Mouse (Mus musculus): ENCODE measurements around the gene Tbc1d24. TPM values are rescaled to one million over a fixed set of nuclear protein-coding genes. Genes with fewer than 3 reads are reported as not detected.

Tbc1d24 gene
- polyA plus RNA-seq, 1 experiment, result 4.3 TPM

GRCm38 (mm10) chr17:24193268-24193667 is 12.1 kb downstream of the Tbc1d24 start:
- no peaks in the 10 kb centered on the region for H3K27me3 ChIP-seq (ENCODE audit: control insufficient read depth, insufficient read depth, insufficient read length)
- TF ChIP-seq TCF12 (IDR thresholded peaks at IDR 0.05; ENCODE audit: insufficient read depth, poor library complexity, severe bottlenecking) (no peak), USF1 (IDR thresholded peaks at IDR 0.05; ENCODE audit: low read depth) (no peak), MAX (IDR thresholded peaks at IDR 0.05; ENCODE audit: low read depth) (no peak), MYOG (IDR thresholded peaks at IDR 0.05; ENCODE audit: control insufficient read depth in 1 of 3, insufficient read depth in 1 of 3, insufficient read length in 2 of 3, low read depth in 2 of 3) (no peak)
- no peak overlapping the region for H3K4me3 ChIP-seq
- no peaks in the 10 kb centered on the region for H3K36me3 ChIP-seq (ENCODE audit: control insufficient read depth, insufficient read depth)
- H3K79me2 ChIP-seq (ENCODE audit: control insufficient read depth, insufficient read depth), result no peaks in the 10 kb centered on the region
- no peak overlapping the region for H3K4me2 ChIP-seq (ENCODE audit: low read depth)
- no peak overlapping the region for H3ac ChIP-seq (ENCODE audit: control insufficient read depth, insufficient read length)

GRCm38 (mm10) chr17:24192848-24193247 is 12.5 kb downstream of the Tbc1d24 start:
- Histone ChIP-seq H3K27me3 (ENCODE audit: control insufficient read depth, insufficient read depth, insufficient read length) (no peaks in the 10 kb centered on the region), H3ac (ENCODE audit: control insufficient read depth, insufficient read length) (no peak overlapping the region), H3K4me3 (no peak overlapping the region), H3K79me2 (ENCODE audit: control insufficient read depth, insufficient read depth) (no peaks in the 10 kb centered on the region), H3K4me2 (ENCODE audit: low read depth) (no peak overlapping the region), H3K36me3 (ENCODE audit: control insufficient read depth, insufficient read depth) (no peaks in the 10 kb centered on the region)
- TF ChIP-seq TCF12 (IDR thresholded peaks at IDR 0.05; ENCODE audit: insufficient read depth, poor library complexity, severe bottlenecking) (no peak), CEBPB (IDR thresholded peaks at IDR 0.05; ENCODE audit: insufficient read depth, poor library complexity, severe bottlenecking) (no peak), MYOG (IDR thresholded peaks at IDR 0.05; ENCODE audit: control insufficient read depth in 1 of 3, insufficient read depth in 1 of 3, insufficient read length in 2 of 3, low read depth in 2 of 3) (no peak)

GRCm38 (mm10) chr17:24191481-24191880 is 13.9 kb downstream of the Tbc1d24 start:
- H3K4me3 ChIP-seq, result no peak overlapping the region

GRCm38 (mm10) chr17:24190934-24191333 is 14.4 kb downstream of the Tbc1d24 start:
- H3ac ChIP-seq (ENCODE audit: control insufficient read depth, insufficient read length), result no peak overlapping the region
- TF ChIP-seq E2F4 (IDR thresholded peaks at IDR 0.05; ENCODE audit: insufficient read depth), result no peak
- TF ChIP-seq POLR2AphosphoS2 (IDR thresholded peaks at IDR 0.05; ENCODE audit: insufficient read length, low read depth), result no peak
- TF ChIP-seq SRF (IDR thresholded peaks at IDR 0.05; ENCODE audit: control insufficient read depth, insufficient read length, low read depth), result no peak
- no peak for TF ChIP-seq TCF12 (IDR thresholded peaks at IDR 0.05; ENCODE audit: insufficient read depth, poor library complexity, severe bottlenecking)
- no peak for TF ChIP-seq MYOD1 (IDR thresholded peaks at IDR 0.05; ENCODE audit: control insufficient read depth in 1 of 3, insufficient read length in 2 of 3, low read depth in 2 of 3)
- TF ChIP-seq REST (IDR thresholded peaks at IDR 0.05; ENCODE audit: insufficient read depth, insufficient read length), result no peak
- TF ChIP-seq POLR2A (IDR thresholded peaks at IDR 0.05; ENCODE audit: insufficient read length, low read depth), result no peak
- no peak for TF ChIP-seq USF1 (IDR thresholded peaks at IDR 0.05; ENCODE audit: low read depth)
- TF ChIP-seq TCF3 (IDR thresholded peaks at IDR 0.05; ENCODE audit: insufficient read length, low read depth), result no peak
- TF ChIP-seq MYOG (IDR thresholded peaks at IDR 0.05; ENCODE audit: control insufficient read depth in 1 of 3, insufficient read depth in 1 of 3, insufficient read length in 2 of 3, low read depth in 2 of 3), result no peak
- H3K27me3 ChIP-seq (ENCODE audit: control insufficient read depth, insufficient read depth, insufficient read length), result no peaks in the 10 kb centered on the region

More at GRCm38 (mm10) chr17:24191481-24191880, 13.9 kb downstream of the Tbc1d24 start:
- no peaks in the 10 kb centered on the region for H3K36me3 ChIP-seq (ENCODE audit: control insufficient read depth, insufficient read depth)
- no peak for TF ChIP-seq E2F4 (IDR thresholded peaks at IDR 0.05; ENCODE audit: insufficient read depth)
- TF ChIP-seq TCF3 (IDR thresholded peaks at IDR 0.05; ENCODE audit: insufficient read length, low read depth), result no peak
- no peak for TF ChIP-seq REST (IDR thresholded peaks at IDR 0.05; ENCODE audit: insufficient read depth, insufficient read length)
- no peak for TF ChIP-seq POLR2A (IDR thresholded peaks at IDR 0.05; ENCODE audit: insufficient read length, low read depth)
- no peak for TF ChIP-seq MYOD1 (IDR thresholded peaks at IDR 0.05; ENCODE audit: control insufficient read depth in 1 of 3, insufficient read length in 2 of 3, low read depth in 2 of 3)
- TF ChIP-seq USF1 (IDR thresholded peaks at IDR 0.05; ENCODE audit: low read depth), result no peak
- TF ChIP-seq MAX (IDR thresholded peaks at IDR 0.05; ENCODE audit: low read depth), result no peak
- no peak for TF ChIP-seq POLR2AphosphoS2 (IDR thresholded peaks at IDR 0.05; ENCODE audit: insufficient read length, low read depth)
- TF ChIP-seq MYOG (IDR thresholded peaks at IDR 0.05; ENCODE audit: control insufficient read depth in 1 of 3, insufficient read depth in 1 of 3, insufficient read length in 2 of 3, low read depth in 2 of 3), result no peak
- no peak for TF ChIP-seq CEBPB (IDR thresholded peaks at IDR 0.05; ENCODE audit: insufficient read depth, poor library complexity, severe bottlenecking)
- TF ChIP-seq SRF (IDR thresholded peaks at IDR 0.05; ENCODE audit: control insufficient read depth, insufficient read length, low read depth), result no peak
- TF ChIP-seq TCF12 (IDR thresholded peaks at IDR 0.05; ENCODE audit: insufficient read depth, poor library complexity, severe bottlenecking), result no peak
- H3ac ChIP-seq (ENCODE audit: control insufficient read depth, insufficient read length), result no peak overlapping the region
- H3K4me2 ChIP-seq (ENCODE audit: low read depth), result no peak overlapping the region
- no peaks in the 10 kb centered on the region for H3K79me2 ChIP-seq (ENCODE audit: control insufficient read depth, insufficient read depth)
- no peaks in the 10 kb centered on the region for H3K27me3 ChIP-seq (ENCODE audit: control insufficient read depth, insufficient read depth, insufficient read length)

GRCm38 (mm10) chr17:24174259-24174658 is 31.1 kb downstream of the Tbc1d24 start:
- TF ChIP-seq REST (IDR thresholded peaks at IDR 0.05; ENCODE audit: insufficient read depth, insufficient read length) (no peak), POLR2AphosphoS2 (IDR thresholded peaks at IDR 0.05; ENCODE audit: insufficient read length, low read depth) (no peak)
- H3K36me3 ChIP-seq (ENCODE audit: control insufficient read depth, insufficient read depth), result no peaks in the 10 kb centered on the region
- no peak overlapping the region for H3K4me3 ChIP-seq
- no peak overlapping the region for H3K4me2 ChIP-seq (ENCODE audit: low read depth)
- H3K27me3 ChIP-seq (ENCODE audit: control insufficient read depth, insufficient read depth, insufficient read length), result no peaks in the 10 kb centered on the region
- H3K79me2 ChIP-seq (ENCODE audit: control insufficient read depth, insufficient read depth), result no peaks in the 10 kb centered on the region
- no peak overlapping the region for H3ac ChIP-seq (ENCODE audit: control insufficient read depth, insufficient read length)

More at GRCm38 (mm10) chr17:24190934-24191333, 14.4 kb downstream of the Tbc1d24 start:
- Histone ChIP-seq H3K4me2 (ENCODE audit: low read depth) (no peak overlapping the region), H3K36me3 (ENCODE audit: control insufficient read depth, insufficient read depth) (no peaks in the 10 kb centered on the region), H3K4me3 (no peak overlapping the region), H3K79me2 (ENCODE audit: control insufficient read depth, insufficient read depth) (no peaks in the 10 kb centered on the region)
